Mouse (Mus musculus) heart, postnatal 14 days (tissue): Measurements from ENCODE around the gene Speer4d. TPM values are rescaled to one million over a fixed set of nuclear protein-coding genes. Genes with fewer than 3 reads are reported as not detected.
"Not testable (repeated sequence)": the region's sequence is repeated elsewhere in the genome, so short reads cannot be mapped to it uniquely, and the experiment has no call there.

Source experiments
- DNase-seq, 2 experiments: peaks; one replicate each; pipeline ENCODE4 v3.0.0; 2021 to 2022
- intact Hi-C: fragments of 180-260 bp; cut with DNase I; formaldehyde crosslinking; loops from one replicate; pipeline ENCODE4 v1.15.1; 2025
- total RNA-seq, 2 experiments: library from RNA; stranded (reverse); gene quantifications; 2 replicates each; pipeline ENCODE4 v1.2.3; 2021

Speer4d gene
- total RNA-seq, 2 experiments from 2014 or later = not detected

GRCm38 (mm10) chr5:15656959-15657358 lies 38.1 kb downstream of the Speer4d start, which contains the start of gene 4930572O03Rik:
4930572O03Rik (minus strand) TSS chr5:15657059.
- DNase-seq = not testable (repeated sequence)

GRCm38 (mm10) chr5:15663847-15664246 lies 45.0 kb downstream of the Speer4d start:
- not testable (repeated sequence) for DNase-seq

More at GRCm38 (mm10) chr5:15656959-15657358, 38.1 kb downstream of the Speer4d start, which contains the start of gene 4930572O03Rik:
- intact Hi-C loops = not testable (repeated sequence)

GRCm38 (mm10) chr5:15670789-15671188 lies 51.9 kb downstream of the Speer4d start:
- intact Hi-C loops = not testable (repeated sequence)

More at GRCm38 (mm10) chr5:15663847-15664246, 45.0 kb downstream of the Speer4d start:
- intact Hi-C loops = not testable (repeated sequence)

More at GRCm38 (mm10) chr5:15670789-15671188, 51.9 kb downstream of the Speer4d start:
- DNase-seq = not testable (repeated sequence)

Other genes with a start within 250 kb of the Speer4d start
- not detected for gene Gm21149, start 142.5 kb upstream of the Speer4d start, total RNA-seq
- not detected for gene Gm21190, start 89.8 kb upstream of the Speer4d start, total RNA-seq
- not detected for gene Gm21083, start 41.7 kb upstream of the Speer4d start, total RNA-seq
- gene 4930572O03Rik, start 38.0 kb downstream of the Speer4d start, total RNA-seq = not detected
- not detected for gene Speer4c, start 95.2 kb downstream of the Speer4d start, total RNA-seq